Mouse (Mus musculus) right cerebral cortex, adult 2 months (tissue): ENCODE results near the gene Tmem80.
A peak's percentile ranks its signal among the peaks of the same experiment; 100 is the strongest.

ENCODE experiments used
- DNase-seq, 2 experiments: peaks; one replicate each; pipeline ENCODE4 v3.0.0; 2021 to 2022; ENCODE audit warnings: low spot score in 2 of 2

The Tmem80 gene

DNA sequence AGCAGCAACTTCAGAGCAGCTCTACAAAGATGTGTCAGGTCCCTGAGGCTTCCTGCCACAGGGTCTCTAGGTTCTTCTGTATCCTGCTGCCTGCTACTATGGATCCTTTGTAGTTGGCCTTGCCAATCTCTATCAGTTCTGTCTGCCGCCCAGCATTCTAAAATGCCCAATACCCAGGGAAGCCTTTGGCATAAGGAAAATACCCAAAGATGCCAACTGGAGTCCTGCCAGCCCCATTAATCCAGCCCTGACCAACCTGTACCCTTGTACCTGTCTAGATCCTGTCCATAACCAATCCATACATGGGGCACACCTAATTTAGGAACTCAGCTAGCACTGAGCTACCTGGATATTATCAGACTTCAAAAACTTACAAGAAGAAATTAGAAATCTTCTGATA lies 2.9 kb upstream of the Tmem80 start:
- DNase-seq = no peak

DNA sequence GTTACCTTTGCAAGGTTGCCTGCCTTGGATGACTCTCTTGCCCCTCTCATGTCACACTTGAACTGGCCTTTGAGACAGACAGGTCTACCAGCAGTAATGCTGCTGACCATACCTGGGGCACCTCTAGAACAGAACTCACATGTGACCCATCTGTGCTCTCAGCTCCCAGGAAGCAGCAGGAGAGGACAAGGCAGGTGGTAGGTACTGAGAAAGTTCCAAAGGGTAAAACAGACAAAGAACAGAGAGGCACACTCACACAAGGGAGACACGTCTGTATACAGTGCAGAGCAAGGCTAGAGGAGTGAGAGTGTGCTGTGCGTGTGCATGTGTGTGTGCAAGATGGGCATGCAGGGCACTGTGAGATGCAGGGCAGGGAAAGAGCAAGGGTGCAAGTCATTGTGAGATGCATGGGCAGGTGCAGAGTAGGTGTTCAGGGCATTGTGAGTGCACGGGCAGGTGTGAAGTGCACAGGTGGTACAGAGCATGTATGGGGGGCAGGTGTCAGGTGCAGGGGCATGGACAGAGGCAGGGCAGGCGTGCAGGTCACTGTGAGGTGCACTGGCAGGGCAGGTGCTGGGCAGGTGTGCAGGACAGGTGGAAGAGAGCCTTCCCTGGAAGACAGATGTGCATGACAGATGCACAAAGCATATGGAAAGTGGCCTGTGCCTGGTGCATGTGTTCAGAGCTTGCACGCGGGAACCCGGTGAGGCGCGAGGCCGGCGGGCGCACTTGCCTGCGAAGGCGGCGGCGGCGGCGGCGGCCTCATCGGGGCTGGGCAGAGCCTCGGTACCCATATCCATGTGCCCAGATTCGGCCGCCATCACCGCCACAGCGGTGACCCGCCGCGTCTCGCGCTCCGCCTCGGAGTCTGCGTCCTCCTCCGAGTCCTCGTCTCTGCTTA lies 743 bp upstream of the Tmem80 start:
- DNase-seq = peak; percentile 10 to 29

- no peak for DNase-seq
Measured at GRCm38 (mm10) chr7:141328373-141328990, 943 bp downstream of the Tmem80 start.

DNA sequence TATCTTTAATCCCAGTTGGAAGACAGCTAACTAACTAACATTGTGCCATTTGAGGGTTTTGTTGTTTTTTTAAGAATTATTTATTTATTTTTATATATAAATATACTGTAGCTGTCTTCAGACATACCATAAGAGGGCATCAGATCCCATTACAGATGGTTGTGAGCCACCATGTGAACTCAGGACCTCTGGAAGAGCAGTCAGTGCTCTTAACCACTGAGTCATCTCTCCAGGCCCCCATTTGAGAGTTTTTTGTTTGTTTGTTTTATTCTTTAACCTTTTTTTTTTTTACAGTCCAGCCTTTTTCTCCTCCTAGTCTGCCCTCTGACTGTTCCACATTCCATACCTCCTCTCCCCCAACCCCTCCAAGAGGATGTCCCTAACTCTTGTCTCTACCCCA lies 3.2 kb downstream of the Tmem80 start:
- DNase-seq = no peak

DNA sequence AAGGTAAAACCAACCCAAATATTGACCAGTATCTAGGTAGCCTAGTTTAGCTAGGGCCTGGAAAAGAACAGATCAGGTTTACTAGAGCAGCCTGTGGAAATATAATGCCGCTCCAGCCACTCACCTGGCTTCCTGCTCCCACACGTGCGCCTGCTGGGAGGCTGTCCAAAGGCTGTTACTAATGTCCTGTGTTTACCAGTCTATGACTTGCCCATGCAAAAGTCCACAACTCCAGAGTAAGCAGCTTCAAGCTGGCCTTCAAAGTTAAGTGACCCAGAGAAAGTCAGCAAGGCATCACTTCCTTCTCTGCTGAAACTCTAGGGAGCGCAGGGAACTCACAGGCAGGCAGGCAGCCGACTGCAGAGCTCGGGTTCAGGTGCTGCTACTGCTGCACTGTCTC lies 4.5 kb downstream of the Tmem80 start:
- DNase-seq = no peak

- DNase-seq = no peak
Measured at GRCm38 (mm10) chr7:141335044-141335579, 7.6 kb downstream of the Tmem80 start.

- no peak for DNase-seq
Measured at GRCm38 (mm10) chr7:141335682-141336081, 8.1 kb downstream of the Tmem80 start.

- DNase-seq = no peak
Measured at GRCm38 (mm10) chr7:141336296-141336695, 8.8 kb downstream of the Tmem80 start.

GRCm38 (mm10) chr7:141337716-141338416 lies 10.3 kb downstream of the Tmem80 start:
- no peak for DNase-seq

- DNase-seq = no peak
Measured at GRCm38 (mm10) chr7:141338576-141339131, 11.1 kb downstream of the Tmem80 start, which contains the start of gene Eps8l2. TSS of gene Eps8l2 (plus strand) at chr7:141338880.

DNA sequence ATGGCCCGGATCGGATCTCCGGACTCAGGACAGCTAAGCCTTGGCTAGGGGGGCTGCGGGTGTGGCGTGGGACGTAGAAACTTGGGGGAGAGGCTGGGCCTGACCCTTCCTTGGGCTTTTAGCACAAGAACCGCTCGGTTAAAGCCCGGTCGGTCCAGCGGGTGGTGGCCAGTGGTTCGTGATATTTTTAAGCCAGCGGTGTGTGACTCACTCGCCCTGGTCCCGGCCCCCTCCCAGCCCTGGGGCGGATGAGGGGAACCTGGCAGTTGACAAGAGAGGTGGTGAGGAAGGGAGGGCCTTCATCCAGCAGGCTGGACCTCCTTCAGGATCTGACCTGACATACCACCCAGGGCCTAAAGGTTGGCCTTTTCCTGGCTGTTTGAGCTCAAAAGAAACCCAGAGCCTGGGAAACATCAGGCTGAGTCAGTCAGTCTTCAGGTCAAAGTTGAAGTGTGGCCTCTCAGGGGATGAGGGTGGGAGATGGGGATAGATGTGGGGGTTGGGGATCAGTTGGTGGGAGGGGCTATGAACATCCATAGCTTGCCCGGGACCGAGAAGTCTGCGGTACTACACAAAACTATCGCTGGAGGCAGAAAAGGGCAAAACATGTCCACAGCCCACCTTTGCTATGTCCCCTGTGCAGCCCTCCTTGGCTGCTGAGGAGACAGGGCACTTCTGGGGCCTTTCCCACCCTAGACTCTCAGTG lies 11.8 kb downstream of the Tmem80 start:
- no peak for DNase-seq

DNA sequence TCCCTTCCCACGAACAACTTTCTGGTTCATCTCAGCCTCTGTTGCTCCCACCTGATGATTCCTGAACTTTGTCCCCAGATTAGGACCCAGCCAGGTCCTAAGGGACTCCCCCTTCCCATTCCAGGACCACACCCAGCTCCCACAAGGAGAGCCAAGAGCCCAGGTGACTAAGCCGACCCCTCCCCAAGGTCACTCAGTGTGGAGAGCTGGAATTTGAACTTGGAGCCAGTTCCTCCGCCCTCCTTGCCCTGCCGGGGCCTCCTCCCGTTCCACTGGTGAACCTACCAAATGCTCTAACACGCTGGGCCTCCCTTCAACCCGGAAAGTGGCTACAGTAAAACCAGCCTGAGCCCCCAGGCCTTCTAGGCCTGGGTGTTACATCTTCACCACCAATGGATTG lies 12.5 kb downstream of the Tmem80 start:
- no peak for DNase-seq

GRCm38 (mm10) chr7:141340476-141340875 lies 12.9 kb downstream of the Tmem80 start:
- no peak for DNase-seq

DNA sequence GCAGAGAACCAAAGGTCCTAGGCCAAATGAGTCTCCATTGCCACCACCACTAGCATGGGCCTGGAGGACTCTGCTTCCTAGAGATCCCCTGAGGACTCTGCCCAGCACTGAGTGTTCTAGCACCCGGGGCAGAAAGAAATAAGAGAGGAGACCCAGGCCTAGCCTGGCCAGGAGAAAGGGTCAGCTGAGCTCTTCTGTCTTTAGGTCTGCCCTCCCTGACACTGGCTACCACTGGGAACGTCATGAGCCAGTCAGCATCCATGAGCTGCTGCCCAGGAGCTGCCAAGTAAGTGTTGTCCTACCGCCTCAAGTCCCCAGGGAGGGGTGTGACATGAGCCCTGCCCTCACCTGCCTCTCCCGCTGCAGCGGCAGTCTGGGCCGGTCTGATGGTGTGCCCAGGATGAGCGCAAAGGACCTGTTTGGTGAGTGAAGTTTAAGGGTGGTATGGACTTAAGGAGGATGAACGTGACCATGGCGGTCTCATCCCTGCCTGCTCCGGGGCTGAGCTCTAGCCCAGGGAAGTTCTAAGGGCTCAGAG lies 14.2 kb downstream of the Tmem80 start:
- DNase-seq = no peak

- DNase-seq = no peak
Measured at GRCm38 (mm10) chr7:141343230-141343629, 15.7 kb downstream of the Tmem80 start.

- DNase-seq = no peak
Measured at GRCm38 (mm10) chr7:141343696-141344095, 16.2 kb downstream of the Tmem80 start.

- DNase-seq = no peak
Measured at GRCm38 (mm10) chr7:141344787-141345186, 17.2 kb downstream of the Tmem80 start.

DNA sequence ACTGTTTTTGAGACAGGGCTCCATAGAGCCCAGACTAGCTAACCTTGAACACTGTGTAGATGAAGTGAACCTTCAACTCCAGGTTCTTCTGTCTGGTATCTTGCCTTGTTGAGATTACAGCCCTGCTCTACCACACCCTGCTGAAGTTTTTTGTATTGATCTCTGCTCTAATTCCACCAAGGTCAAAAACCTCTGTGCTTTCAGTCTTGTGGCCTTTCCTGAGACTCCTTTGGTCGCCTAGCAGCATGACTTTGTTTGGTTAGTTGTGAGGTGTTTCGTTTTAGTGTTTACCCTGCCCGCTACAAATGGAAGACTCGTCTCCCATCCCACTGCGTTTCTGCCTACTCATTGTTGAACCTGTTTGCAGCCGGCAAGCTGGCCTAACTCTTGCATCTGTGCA lies 23.5 kb downstream of the Tmem80 start:
- DNase-seq = no peak

DNA sequence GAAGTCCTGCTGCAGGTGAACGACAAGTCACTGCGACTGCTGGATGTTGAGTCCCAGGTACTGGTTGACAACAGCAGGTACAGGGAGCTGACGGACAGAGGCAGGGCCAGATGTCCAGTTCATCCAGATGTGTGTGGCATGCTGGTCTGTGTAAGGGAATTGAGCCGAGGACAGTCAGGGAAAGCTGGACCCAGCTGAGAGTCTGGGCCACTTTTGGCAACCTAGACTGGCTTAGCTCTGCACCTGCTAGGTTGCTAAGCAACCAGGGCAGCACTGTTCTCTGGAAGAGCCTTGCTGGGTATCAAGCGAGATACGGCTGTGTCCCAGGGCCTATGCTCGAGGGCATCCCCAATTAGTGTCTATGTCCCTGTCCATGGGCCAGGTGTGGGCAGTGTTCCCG lies 27.5 kb downstream of the Tmem80 start:
- DNase-seq = peak in 1 of 2 experiments; percentile 26

- no peak for DNase-seq
Measured at GRCm38 (mm10) chr7:141355626-141356326, 28.2 kb downstream of the Tmem80 start.
